Mouse (Mus musculus) layer of hippocampus, adult 9-10 months (tissue): ENCODE results near the gene Sox6.

Source experiments
- DNase-seq: peaks from one replicate; pipeline ENCODE4 v3.0.0; 2022; ENCODE audit warnings: low spot score

The Sox6 gene

GRCm38 (mm10) chr7:115830366-115830765 lies 208.2 kb downstream of the Sox6 start:
- no peak for DNase-seq

- no peak for DNase-seq
These were observed 208.8 kb downstream of the Sox6 start for GRCm38 (mm10) chr7:115829756-115830155.

- DNase-seq: no peak
These were observed 209.3 kb downstream of the Sox6 start for GRCm38 (mm10) chr7:115829260-115829659.

- no peak for DNase-seq
These were observed 213.3 kb downstream of the Sox6 start for GRCm38 (mm10) chr7:115825295-115825694.

- no peak for DNase-seq
These were observed 213.9 kb downstream of the Sox6 start for GRCm38 (mm10) chr7:115824621-115825256.

GRCm38 (mm10) chr7:115819136-115819535 lies 219.5 kb downstream of the Sox6 start:
- no peak for DNase-seq

- DNase-seq: no peak
These were observed 235.3 kb downstream of the Sox6 start for GRCm38 (mm10) chr7:115803256-115803655.

- no peak for DNase-seq
These were observed 244.3 kb downstream of the Sox6 start for GRCm38 (mm10) chr7:115794139-115794858.

GRCm38 (mm10) chr7:115792841-115793240 lies 245.8 kb downstream of the Sox6 start:
- no peak for DNase-seq

GRCm38 (mm10) chr7:115789116-115789823 lies 249.3 kb downstream of the Sox6 start:
- DNase-seq: no peak

- no peak for DNase-seq
These were observed 254.3 kb downstream of the Sox6 start for GRCm38 (mm10) chr7:115783982-115784917.

GRCm38 (mm10) chr7:115780148-115780547 lies 258.4 kb downstream of the Sox6 start:
- no peak for DNase-seq

GRCm38 (mm10) chr7:115779544-115779943 lies 259.1 kb downstream of the Sox6 start:
- no peak for DNase-seq

- DNase-seq: no peak
These were observed 261.9 kb downstream of the Sox6 start for GRCm38 (mm10) chr7:115776736-115777135.

GRCm38 (mm10) chr7:115776324-115776723 lies 262.3 kb downstream of the Sox6 start:
- DNase-seq: no peak

- no peak for DNase-seq
These were observed 272.3 kb downstream of the Sox6 start for GRCm38 (mm10) chr7:115766316-115766715.

- no peak for DNase-seq
These were observed 274.7 kb downstream of the Sox6 start for GRCm38 (mm10) chr7:115763851-115764250.

- no peak for DNase-seq
These were observed 280.4 kb downstream of the Sox6 start for GRCm38 (mm10) chr7:115758172-115758571.

- no peak for DNase-seq
These were observed 283.3 kb downstream of the Sox6 start for GRCm38 (mm10) chr7:115755272-115755671.

GRCm38 (mm10) chr7:115754216-115754615 lies 284.4 kb downstream of the Sox6 start:
- no peak for DNase-seq

GRCm38 (mm10) chr7:115752121-115752634 lies 286.4 kb downstream of the Sox6 start:
- DNase-seq: no peak

- DNase-seq: no peak
These were observed 287.5 kb downstream of the Sox6 start for GRCm38 (mm10) chr7:115751083-115751482.
